Mouse (Mus musculus) Patski (cell line): ENCODE data around the gene Pdcl2. TPM values are rescaled to one million over a fixed set of nuclear protein-coding genes. Genes with fewer than 3 reads are reported as not detected.

Experiments used
- ATAC-seq: fragments of 100-300 bp; one replicate; pipeline ENCODE4 v1.8.0; 2021
- CTCF ChIA-PET: fragments of 350-600 bp; sonication (Branson Sonifier 250); formaldehyde crosslinking; loops from one replicate; lab custom pipeline; 2022; ENCODE audit warnings: inconsistent platforms; lab: Charles Lee
- POLR2A ChIA-PET: fragments of 350-600 bp; sonication (Branson Sonifier 250); formaldehyde crosslinking; loops from one replicate; lab custom pipeline; 2022; ENCODE audit warnings: antibody characterized with exemption, inconsistent platforms; lab: Charles Lee
- DNase-seq: peaks from one replicate; pipeline ENCODE4 v3.0.0-alpha.2; 2011; ENCODE audit warnings: low read depth, low spot score
- H3K27me3 ChIP-seq: fragments of 371-371 bp; one replicate; pipeline ENCODE4 v1.5.1; 2021
- CTCF ChIP-seq: fragments of 100-300 bp; IDR thresholded peaks from one replicate; pipeline ENCODE4 v1.5.1; 2021
- in situ Hi-C: fragments of 300-500 bp; cut with MboI; formaldehyde crosslinking; loops from 3 replicates; pipeline ENCODE4 v1.11.1; 2018; ENCODE audit warnings: low pct_unique_long_range_greater_than_20kb, mixed read lengths
- polyA plus RNA-seq: library from polyadenylated mRNA; unstranded; gene quantifications from one replicate; pipeline ENCODE4 v1.2.3, GENCODE M21; 2021

Pdcl2 gene
- polyA plus RNA-seq, 1 experiment from 2014 or later = not detected

- in situ Hi-C loops = no loop called here
- no peak for TF ChIP-seq CTCF
- ChIA-PET POLR2A (no interaction called here), CTCF (interaction anchor here (0.7 to 1.6 kb wide), 3 partner anchors 9 to 25 kb away, joined by 3 to 5 read pairs (median 3); no protein-coding TSS in a partner anchor)
- ATAC-seq (no peak), DNase-seq (no peak)
- peaks cover 12% of the 10 kb centered on the region for H3K27me3 ChIP-seq
Observed at GRCm38 (mm10) chr5:76337100-76337499, 6.1 kb upstream of the Pdcl2 start.

- DNase-seq = peak; percentile 89
- ChIA-PET POLR2A (interaction anchor here (1.1 kb wide), 1 partner anchor 74 kb away, joined by 3 read pairs; no protein-coding TSS in a partner anchor), CTCF (interaction anchor here (1.3 to 1.7 kb wide), 2 partner anchors 11 to 16 kb away, joined by 5 read pairs; no protein-coding TSS in a partner anchor)
Observed at GRCm38 (mm10) chr5:76333833-76334232, 2.9 kb upstream of the Pdcl2 start.

GRCm38 (mm10) chr5:76327296-76327695 lies 3.7 kb downstream of the Pdcl2 start:
- no peak for ATAC-seq
- DNase-seq = no peak
- CTCF ChIA-PET = no interaction called here
- H3K27me3 ChIP-seq = no peaks in the 10 kb centered on the region
- in situ Hi-C loops = no loop called here
- POLR2A ChIA-PET = no interaction called here
- no peak for TF ChIP-seq CTCF

More at GRCm38 (mm10) chr5:76333833-76334232, 2.9 kb upstream of the Pdcl2 start:
- peaks cover 12% of the 10 kb centered on the region for H3K27me3 ChIP-seq
- in situ Hi-C loops = no loop called here
- no peak for TF ChIP-seq CTCF
- ATAC-seq = peak; percentile 90

GRCm38 (mm10) chr5:76325113-76325512 lies 5.8 kb downstream of the Pdcl2 start:
- POLR2A ChIA-PET = no interaction called here
- DNase-seq (no peak), ATAC-seq (no peak)
- CTCF ChIA-PET = interaction anchor here (1.7 kb wide), 1 partner anchor 14 kb away, joined by 5 read pairs; no protein-coding TSS in a partner anchor
- TF ChIP-seq CTCF = no peak
- in situ Hi-C loops = no loop called here
- no peaks in the 10 kb centered on the region for H3K27me3 ChIP-seq

- ChIA-PET POLR2A (no interaction called here), CTCF (interaction anchor here (2.3 kb wide), 1 partner anchor 11 kb away, joined by 5 read pairs; no protein-coding TSS in a partner anchor)
- in situ Hi-C loops = no loop called here
- DNase-seq (no peak), ATAC-seq (no peak)
- TF ChIP-seq CTCF = no peak
- no peaks in the 10 kb centered on the region for H3K27me3 ChIP-seq
Observed at GRCm38 (mm10) chr5:76321249-76322196, 9.4 kb downstream of the Pdcl2 start.

- POLR2A ChIA-PET = no interaction called here
- ATAC-seq = no peak
- TF ChIP-seq CTCF = no peak
- CTCF ChIA-PET = interaction anchor here (1.5 kb wide), 1 partner anchor 18 kb away, joined by 3 read pairs; no protein-coding TSS in a partner anchor
- no peaks in the 10 kb centered on the region for H3K27me3 ChIP-seq
- in situ Hi-C loops = loop anchor here (10.0 kb wide), 1 partner anchor 227 kb away; no protein-coding TSS in a partner anchor
- DNase-seq = no peak
Observed at GRCm38 (mm10) chr5:76308206-76308605, 22.8 kb downstream of the Pdcl2 start.

GRCm38 (mm10) chr5:76306261-76306660 lies 24.7 kb downstream of the Pdcl2 start:
- ATAC-seq (no peak), DNase-seq (peak; percentile 12)
- CTCF ChIA-PET = no interaction called here
- in situ Hi-C loops = loop anchor here (10.0 kb wide), 1 partner anchor 229 kb away; no protein-coding TSS in a partner anchor
- POLR2A ChIA-PET = no interaction called here
- TF ChIP-seq CTCF = no peak
- H3K27me3 ChIP-seq = no peaks in the 10 kb centered on the region

GRCm38 (mm10) chr5:76305616-76306015 lies 25.3 kb downstream of the Pdcl2 start:
- ATAC-seq = no peak
- in situ Hi-C loops = loop anchor here (10.0 kb wide), 1 partner anchor 229 kb away; no protein-coding TSS in a partner anchor
- CTCF ChIA-PET = interaction anchor here (0.9 to 1.5 kb wide), 3 partner anchors 34 to 106 kb away, joined by 3 to 6 read pairs (median 3); no protein-coding TSS in a partner anchor

GRCm38 (mm10) chr5:76304452-76305341 lies 26.3 kb downstream of the Pdcl2 start, which contains the start of gene Clock:
Gene Clock (minus strand): TSS chr5:76304792.
- ATAC-seq (peak; percentile 78), DNase-seq (peak; percentile 38)
- H3K27me3 ChIP-seq = no peaks in the 10 kb centered on the region
- no peak for TF ChIP-seq CTCF
- POLR2A ChIA-PET = interaction anchor here (0.7 to 1.1 kb wide), 3 partner anchors 51 to 1201 kb away, joined by 3 to 4 read pairs (median 4); no protein-coding TSS in a partner anchor
- in situ Hi-C loops = loop anchor here (10.0 kb wide), 1 partner anchor 230 kb away; no protein-coding TSS in a partner anchor
- CTCF ChIA-PET = interaction anchor here (0.9 to 1.5 kb wide), 3 partner anchors 33 to 107 kb away, joined by 3 to 6 read pairs (median 3); no protein-coding TSS in a partner anchor

More at GRCm38 (mm10) chr5:76305616-76306015, 25.3 kb downstream of the Pdcl2 start:
- no peak for TF ChIP-seq CTCF
- DNase-seq = no peak
- H3K27me3 ChIP-seq = no peaks in the 10 kb centered on the region
- POLR2A ChIA-PET = interaction anchor here (0.7 to 1.1 kb wide), 3 partner anchors 50 to 1200 kb away, joined by 3 to 4 read pairs (median 4); no protein-coding TSS in a partner anchor
